Mouse (Mus musculus): ENCODE measurements around the gene Lcp1. TPM values are rescaled to one million over a fixed set of nuclear protein-coding genes. Genes with fewer than 3 reads are reported as not detected.

The Lcp1 gene
- total and polyA plus RNA-seq, 3 experiments = 258 to 777 (median 373) TPM

- peak; percentile 72 for TF ChIP-seq TCF12 (IDR thresholded peaks at IDR 0.05; ENCODE audit: low read depth, low read length)
- peak; percentile 56 for TF ChIP-seq BHLHE40 (IDR thresholded peaks at IDR 0.05; ENCODE audit: low read depth, low read length)
- TF ChIP-seq NELFE (IDR thresholded peaks at IDR 0.05; ENCODE audit: low read depth, low read length) = peak; percentile 60
- TF ChIP-seq POLR2A (IDR thresholded peaks at IDR 0.05; ENCODE audit: low read depth, low read length) = peak; percentile 93
- TF ChIP-seq ZC3H11A (IDR thresholded peaks at IDR 0.05; ENCODE audit: low read depth, low read length) = no peak
- no peak for TF ChIP-seq MYC (IDR thresholded peaks at IDR 0.05; ENCODE audit: low read depth, low read length)
- peak; percentile 66; the same call in 1 of the 2 replicates for TF ChIP-seq EP300 (IDR thresholded peaks at IDR 0.05; ENCODE audit: low read length)
These were observed 45.6 kb downstream of the Lcp1 start (continued) for GRCm38 (mm10) chr14:75176425-75177045.

- Histone ChIP-seq H3K4me2 (ENCODE audit: insufficient read depth, low read depth, poor library complexity, severe bottlenecking) (peak overlapping the region; percentile 91), H3K9me3 (replicated peaks; ENCODE audit: low read length) (no peaks in the 10 kb centered on the region), H3K27me3 (replicated peaks) (no peaks in the 10 kb centered on the region), H3K9ac (ENCODE audit: insufficient read depth, low read depth) (peak overlapping the region; percentile 96), H3K4me1 (ENCODE audit: control insufficient read depth in 1 of 2, insufficient read depth in 2 of 2) (peaks cover 7 to 39% of the 10 kb centered on the region in 2 experiments; a peak in 3 of 4 replicates), H3K79me2 (replicated peaks; ENCODE audit: control insufficient read depth, extremely low read depth, insufficient read depth, poor library complexity, severe bottlenecking) (peaks cover 31% of the 10 kb centered on the region), H3K36me3 (replicated peaks in 1 of 2; ENCODE audit: control insufficient read depth in 1 of 2, insufficient read depth in 1 of 2, low read length in 1 of 2) (peaks cover 0 to 3% of the 10 kb centered on the region in 2 experiments), H3K27ac (ENCODE audit: insufficient read depth, low read depth) (peak overlapping the region; percentile 63), H3K4me3 (replicated peaks in 1 of 3; ENCODE audit: low read depth in 2 of 3, low read length in 2 of 3, poor library complexity in 1 of 3) (peak overlapping the region; percentile 72 to 79 (median 75))
- peak; percentile 44; the same call in 1 of the 2 replicates for TF ChIP-seq POLR2AphosphoS2 (IDR thresholded peaks at IDR 0.05; ENCODE audit: low read depth, low read length)
- no peak for TF ChIP-seq ELF1 (IDR thresholded peaks at IDR 0.05; ENCODE audit: low read depth, low read length)
- no peak for TF ChIP-seq CTCF (conservative IDR thresholded peaks at IDR 0.05 in 1 of 2, IDR thresholded peaks at IDR 0.05 in 1 of 2; ENCODE audit: low read depth in 2 of 2, low read length in 2 of 2)
- TF ChIP-seq EP300 (IDR thresholded peaks at IDR 0.05; ENCODE audit: low read length) = peak; percentile 41; the same call in 1 of the 2 replicates
- peak; percentile 68 for TF ChIP-seq SIN3A (IDR thresholded peaks at IDR 0.05; ENCODE audit: low read length)
- TF ChIP-seq TCF12 (IDR thresholded peaks at IDR 0.05; ENCODE audit: low read depth, low read length) = 0 out of 2 replicates have a peak, but pooled peaks have one; percentile 14
- TF ChIP-seq MXI1 (IDR thresholded peaks at IDR 0.05; ENCODE audit: low read depth, low read length) = 0 out of 2 replicates have a peak, but pooled peaks have one; percentile 44
- in situ Hi-C loops (cut with MboI; ENCODE audit: low pct_ligation_motif_present, low pct_unique_long_range_greater_than_20kb, low sequenced_read_pairs) = loop anchor here (5.0 kb wide), 1 partner anchor 105 kb away; no protein-coding TSS in a partner anchor
- no peak for DNase-seq (ENCODE audit: extremely low read depth)
- dilution Hi-C loops (cut with MboI; ENCODE audit: extremely low pct_ligation_motif_present, extremely low pct_unique_long_range_greater_than_20kb, low sequenced_read_pairs) = no loop called here
These were observed 46.5 kb downstream of the Lcp1 start for GRCm38 (mm10) chr14:75177400-75177799.

GRCm38 (mm10) chr14:75178384-75178793 is 47.5 kb downstream of the Lcp1 start:
- peaks cover 0 to 6% of the 10 kb centered on the region in 2 experiments for H3K36me3 ChIP-seq (replicated peaks in 1 of 2; ENCODE audit: control insufficient read depth in 1 of 2, insufficient read depth in 1 of 2, low read length in 1 of 2)
- peak overlapping the region; percentile 72 to 79 (median 76) for H3K4me3 ChIP-seq (replicated peaks in 1 of 3; ENCODE audit: low read depth in 2 of 3, low read length in 2 of 3, poor library complexity in 1 of 3)
- H3K9me3 ChIP-seq (replicated peaks; ENCODE audit: low read length) = no peaks in the 10 kb centered on the region
- H3K27ac ChIP-seq (ENCODE audit: insufficient read depth, low read depth) = peak overlapping the region; percentile 100
- H3K4me2 ChIP-seq (ENCODE audit: insufficient read depth, low read depth, poor library complexity, severe bottlenecking) = peak overlapping the region; percentile 53
- peak overlapping the region; percentile 96 for H3K9ac ChIP-seq (ENCODE audit: insufficient read depth, low read depth)
- DNase-seq (ENCODE audit: extremely low read depth) = peak; percentile 89
- peaks cover 7 to 41% of the 10 kb centered on the region in 2 experiments; a peak in 3 of 4 replicates for H3K4me1 ChIP-seq (ENCODE audit: control insufficient read depth in 1 of 2, insufficient read depth in 2 of 2)
- no peaks in the 10 kb centered on the region for H3K27me3 ChIP-seq (replicated peaks)
- in situ Hi-C loops (cut with MboI; ENCODE audit: low pct_ligation_motif_present, low pct_unique_long_range_greater_than_20kb, low sequenced_read_pairs) (loop anchor here (5.0 kb wide), 1 partner anchor 106 kb away; no protein-coding TSS in a partner anchor), dilution Hi-C loops (cut with MboI; ENCODE audit: extremely low pct_ligation_motif_present, extremely low pct_unique_long_range_greater_than_20kb, low sequenced_read_pairs) (no loop called here)
- H3K79me2 ChIP-seq (replicated peaks; ENCODE audit: control insufficient read depth, extremely low read depth, insufficient read depth, poor library complexity, severe bottlenecking) = peaks cover 41% of the 10 kb centered on the region
- TF ChIP-seq HCFC1 (IDR thresholded peaks at IDR 0.05; ENCODE audit: low read depth, low read length) (peak; percentile 45), MYC (IDR thresholded peaks at IDR 0.05; ENCODE audit: low read depth, low read length) (peak; percentile 98), IRF4 (IDR thresholded peaks at IDR 0.05; ENCODE audit: low read depth, low read length) (peak; percentile 23; the same call in 1 of the 2 replicates), SIN3A (IDR thresholded peaks at IDR 0.05; ENCODE audit: low read length) (peak; percentile 66; the same call in 1 of the 2 replicates), MXI1 (IDR thresholded peaks at IDR 0.05; ENCODE audit: low read depth, low read length) (peak; percentile 94), BHLHE40 (IDR thresholded peaks at IDR 0.05; ENCODE audit: low read depth, low read length) (peak; percentile 78), MAZ (IDR thresholded peaks at IDR 0.05; ENCODE audit: low read depth, low read length) (0 out of 2 replicates have a peak, but pooled peaks have one; percentile 51), MAX (IDR thresholded peaks at IDR 0.05; ENCODE audit: low read length) (peak; percentile 94), ETS1 (conservative IDR thresholded peaks at IDR 0.05; ENCODE audit: low read depth, low read length) (no peak), POLR2A (IDR thresholded peaks at IDR 0.05; ENCODE audit: low read depth, low read length) (peak; percentile 78), MEF2A (IDR thresholded peaks at IDR 0.05; ENCODE audit: borderline replicate concordance, low read depth, low read length) (no peak), TCF12 (IDR thresholded peaks at IDR 0.05; ENCODE audit: low read depth, low read length) (peak; percentile 51; the same call in 1 of the 2 replicates), GABPA (IDR thresholded peaks at IDR 0.05; ENCODE audit: insufficient replicate concordance, low read depth, low read length) (no peak), MAFK (IDR thresholded peaks at IDR 0.05; ENCODE audit: insufficient replicate concordance, low read length) (peak; percentile 8; the same call in 1 of the 2 replicates), NELFE (IDR thresholded peaks at IDR 0.05; ENCODE audit: low read depth, low read length) (peak; percentile 74), ZMIZ1 (IDR thresholded peaks at IDR 0.05; ENCODE audit: low read depth, low read length) (peak; percentile 69; the same call in 1 of the 2 replicates), ELF1 (IDR thresholded peaks at IDR 0.05; ENCODE audit: low read depth, low read length) (peak; percentile 70; the same call in 1 of the 2 replicates), CHD2 (IDR thresholded peaks at IDR 0.05; ENCODE audit: low read length) (no peak), NRF1 (IDR thresholded peaks at IDR 0.05; ENCODE audit: low read depth, low read length) (peak; percentile 90)
